Mouse (Mus musculus): Measurements from ENCODE around the gene Cct8l1.

DNA sequence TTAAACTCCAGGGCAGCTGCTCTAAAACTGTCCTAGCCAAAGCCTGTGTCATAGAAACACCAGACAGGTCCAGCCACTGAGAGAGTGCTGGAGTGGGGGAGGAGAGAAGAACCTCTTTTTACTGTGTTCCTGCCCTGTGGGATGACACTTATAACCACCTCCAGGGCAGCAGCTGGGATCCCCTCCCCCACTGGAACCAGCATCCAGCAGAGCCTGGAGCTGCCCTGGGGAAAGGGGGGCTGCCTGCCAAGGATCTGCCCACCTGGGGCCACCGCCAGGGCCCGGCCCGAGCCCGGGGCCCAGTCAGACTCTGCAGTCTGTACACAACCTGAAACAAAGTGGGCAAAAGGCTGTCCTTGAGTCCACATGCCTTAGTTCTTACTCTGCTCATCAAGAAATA is 11.1 kb downstream of the Cct8l1 start:
- TF ChIP-seq CTCF (IDR thresholded peaks at IDR 0.05; ENCODE audit: extremely low read depth, insufficient read depth, low read length) (no peak), POLR2A (IDR thresholded peaks at IDR 0.05; ENCODE audit: extremely low read depth, insufficient read depth, low read length) (no peak)

All from cortical plate, adult 2 months (tissue).